Mouse (Mus musculus) embryo, embryonic 10 days (tissue): ENCODE data around the gene As3mt.

ENCODE experiments used
- DNase-seq: peaks from one replicate; pipeline ENCODE4 v3.0.0-alpha.2; 2015; ENCODE audit warnings: low spot score

The As3mt gene

GRCm38 (mm10) chr19:46784502-46784901 is 77.2 kb downstream of the As3mt start:
- DNase-seq: no peak

GRCm38 (mm10) chr19:46785633-46786032 is 78.4 kb downstream of the As3mt start:
- DNase-seq: no peak

GRCm38 (mm10) chr19:46789782-46790181 is 82.5 kb downstream of the As3mt start:
- DNase-seq: no peak
